Mouse (Mus musculus): ENCODE results near the gene Tbx3.

GRCm38 (mm10) chr5:119656354-119656753 lies 14.1 kb upstream of the Tbx3 start:
- TF ChIP-seq POLR2A (IDR thresholded peaks at IDR 0.05; ENCODE audit: extremely low read depth, insufficient read depth, low read length) (no peak), CTCF (IDR thresholded peaks at IDR 0.05; ENCODE audit: low read depth, low read length) (no peak)

Measured in liver, adult 2 months (tissue).